Mouse (Mus musculus): ENCODE measurements around the gene Ctrl.

DNA sequence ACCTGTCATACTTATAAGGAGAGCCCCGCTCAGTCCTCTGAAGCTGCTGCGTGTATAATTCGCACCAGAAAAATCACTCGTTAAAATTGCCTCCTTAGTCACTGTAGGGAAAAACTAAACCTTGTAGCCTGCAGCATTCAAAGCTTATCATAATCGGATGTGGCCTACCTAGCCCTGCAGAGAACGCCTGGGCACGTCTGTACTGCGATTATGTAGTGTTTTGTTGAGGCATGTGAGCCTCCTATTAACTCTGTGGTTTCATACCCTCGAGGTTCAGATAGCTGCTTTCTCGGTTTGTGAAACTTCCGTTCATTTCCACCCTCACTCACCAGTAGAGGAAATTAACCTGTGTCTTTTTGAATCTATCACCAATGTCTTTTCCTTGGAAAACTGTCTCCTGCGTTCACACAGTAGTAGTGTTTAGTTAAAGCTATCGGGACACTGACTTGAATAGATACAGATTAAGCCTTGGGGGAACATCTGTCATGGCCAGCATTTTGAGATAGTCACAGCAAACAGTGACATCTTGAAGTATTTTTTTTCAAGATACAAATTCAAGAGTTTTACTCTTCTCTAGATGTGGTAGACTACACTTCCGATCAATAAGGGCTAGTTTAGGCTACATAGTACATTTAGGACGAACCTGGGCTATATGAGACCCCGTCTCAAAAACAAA, 32.6 kb downstream of the Ctrl start:
- TF ChIP-seq HCFC1 (IDR thresholded peaks at IDR 0.05; ENCODE audit: low read depth, low read length) (no peak; the same call in 1 of the 2 replicates), POLR2A (IDR thresholded peaks at IDR 0.05; ENCODE audit: control insufficient read depth in 1 of 2, insufficient read depth in 1 of 2, low read depth in 1 of 2, low read length in 2 of 2, poor library complexity in 1 of 2) (no peak; a peak in 1 of 4 replicates), KAT2A (conservative IDR thresholded peaks at IDR 0.05; ENCODE audit: low read depth, low read length) (peak; percentile 21; the same call in 1 of the 2 replicates), ZNF384 (IDR thresholded peaks at IDR 0.05; ENCODE audit: low read depth, low read length) (peak; percentile 30; the same call in 1 of the 2 replicates), MAFK (IDR thresholded peaks at IDR 0.05; ENCODE audit: borderline replicate concordance, low read depth, low read length) (no peak; the same call in 1 of the 2 replicates), MAX (IDR thresholded peaks at IDR 0.05; ENCODE audit: low read length) (peak; percentile 81), EP300 (IDR thresholded peaks at IDR 0.05; ENCODE audit: low read depth in 1 of 2, low read length in 2 of 2) (peak; percentile 58 to 68), MYC (IDR thresholded peaks at IDR 0.05; ENCODE audit: low read depth, low read length) (peak; percentile 84), CTCF (IDR thresholded peaks at IDR 0.05 in 2 of 3, conservative IDR thresholded peaks at IDR 0.05 in 1 of 3; ENCODE audit: control insufficient read depth in 1 of 3, insufficient read depth in 1 of 3, low read depth in 2 of 3, low read length in 3 of 3, poor library complexity in 1 of 3, severe bottlenecking in 1 of 3) (no peak)

Data from MEL (cell line).